Mouse (Mus musculus) kidney, postnatal 10 days (tissue): ENCODE results near the gene Ctbp1.

Source experiments
- DNase-seq: peaks from one replicate; pipeline ENCODE4 v3.0.0; 2021; ENCODE audit warnings: mixed read lengths

The Ctbp1 gene

GRCm38 (mm10) chr5:33274953-33275454 lies at the start of gene Ctbp1:
TSS of gene Ctbp1 (minus strand) at chr5:33274994.
- peak; percentile 97 for DNase-seq

GRCm38 (mm10) chr5:33324491-33324890 lies 49.7 kb upstream of the Ctbp1 start:
- DNase-seq = no peak

DNA sequence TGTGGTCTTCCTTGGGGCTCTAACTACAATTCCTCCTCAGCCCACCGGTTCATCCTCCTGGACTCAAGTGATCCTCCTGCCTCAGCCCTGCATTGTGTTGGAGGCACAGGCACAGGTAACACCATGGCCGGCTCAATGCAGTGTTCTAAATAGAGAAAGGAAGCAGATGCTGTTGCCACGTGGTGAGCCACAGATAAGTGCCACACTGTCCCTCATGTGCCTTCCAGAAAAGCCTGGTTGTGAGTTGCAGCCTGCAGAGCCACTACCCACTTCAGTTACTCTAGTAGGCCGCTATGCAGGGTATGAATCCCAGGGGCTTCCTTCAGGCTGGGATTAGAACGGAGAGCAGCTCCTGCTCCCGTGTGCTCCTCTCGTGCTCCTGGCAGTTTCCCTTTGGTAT lies 37.4 kb upstream of the Ctbp1 start:
- DNase-seq = no peak

- no peak for DNase-seq
Measured at GRCm38 (mm10) chr5:33310704-33311462, 36.1 kb upstream of the Ctbp1 start.

- DNase-seq = no peak
Measured at GRCm38 (mm10) chr5:33301801-33302200, 27.0 kb upstream of the Ctbp1 start.

- peak; percentile 28 for DNase-seq
Measured at GRCm38 (mm10) chr5:33297164-33297563, 22.4 kb upstream of the Ctbp1 start.

- no peak for DNase-seq
Measured at GRCm38 (mm10) chr5:33293796-33294430, 19.1 kb upstream of the Ctbp1 start.

DNA sequence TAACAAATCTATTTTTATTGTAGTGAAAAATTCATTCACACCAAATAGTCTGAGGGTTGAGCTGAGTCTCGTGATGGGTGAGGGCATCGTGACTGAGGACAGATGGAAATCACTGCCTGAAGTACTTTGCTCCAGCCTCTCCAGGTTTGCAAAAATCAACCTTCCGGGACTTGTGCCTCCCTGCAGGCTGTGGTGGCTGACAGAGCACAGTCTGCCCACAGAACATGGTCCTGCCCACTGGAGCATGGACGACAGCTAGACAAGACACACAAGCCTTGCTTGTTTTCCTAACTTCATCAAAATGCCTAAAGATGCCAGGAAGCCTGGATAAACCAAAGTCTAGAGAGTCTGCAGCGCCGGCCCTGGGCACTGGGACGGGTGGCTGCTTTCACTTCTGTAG lies 9.2 kb upstream of the Ctbp1 start:
- peak; percentile 43 for DNase-seq

DNA sequence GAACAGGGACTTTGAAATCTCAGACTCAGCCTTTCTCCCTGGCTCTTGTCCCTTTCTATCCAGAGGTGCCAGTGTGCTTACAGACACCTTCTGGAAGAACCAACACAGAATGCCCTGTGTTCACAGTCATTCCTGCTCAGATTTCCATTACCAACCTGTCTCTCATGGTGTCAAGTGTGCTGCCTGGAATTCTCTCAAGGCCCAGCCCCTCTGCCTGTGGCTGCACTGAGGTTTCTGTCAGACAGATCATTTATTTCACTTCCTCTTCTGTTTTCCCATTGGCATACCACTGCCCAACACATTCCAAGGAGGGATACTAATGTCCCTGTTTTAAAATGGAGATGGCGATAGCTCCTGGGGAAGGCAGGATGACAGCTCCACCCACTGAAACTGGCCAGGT lies 6.6 kb upstream of the Ctbp1 start:
- no peak for DNase-seq

DNA sequence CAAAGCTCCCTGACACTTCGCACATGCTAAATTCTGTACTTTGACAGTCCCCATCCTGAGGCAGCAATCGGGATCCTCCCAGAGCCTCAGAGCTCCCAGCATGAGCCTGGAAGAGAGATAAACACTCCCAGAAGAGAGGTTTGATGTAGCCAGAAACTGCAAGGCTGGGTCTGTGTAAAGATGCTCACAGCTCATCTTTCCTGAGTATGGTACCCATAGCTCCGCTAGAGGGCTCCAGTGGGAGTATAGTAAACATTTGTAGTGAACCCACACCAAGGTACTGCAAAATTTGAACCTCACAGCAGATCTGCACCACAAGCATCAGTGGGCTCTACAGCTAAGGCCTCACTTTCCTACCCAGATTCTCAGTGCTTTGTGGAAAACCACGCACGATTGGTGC lies 4.2 kb upstream of the Ctbp1 start:
- peak; percentile 50 for DNase-seq

GRCm38 (mm10) chr5:33277286-33277685 lies 2.5 kb upstream of the Ctbp1 start:
- no peak for DNase-seq

DNA sequence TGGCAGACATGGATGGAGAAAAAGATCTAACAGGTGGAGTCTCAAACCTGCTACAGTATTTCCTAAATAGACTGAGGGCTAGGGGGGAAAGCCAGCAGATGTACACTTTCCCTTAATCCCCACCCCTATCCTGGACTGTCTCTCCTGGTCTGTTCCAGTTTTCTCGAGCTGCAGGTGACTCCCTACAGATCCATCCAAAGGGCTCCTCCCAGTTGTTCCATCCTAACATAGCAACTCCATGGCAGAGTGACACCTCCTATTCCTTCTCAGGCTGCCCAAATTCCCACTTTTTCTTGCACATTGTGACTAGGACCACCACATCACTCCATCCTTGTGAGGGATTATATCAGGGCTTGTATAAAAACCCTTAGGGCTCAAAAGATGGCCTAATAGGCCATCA lies 960 bp upstream of the Ctbp1 start:
- DNase-seq = no peak

- DNase-seq = peak; percentile 94
Measured at GRCm38 (mm10) chr5:33274085-33274952, 475 bp downstream of the Ctbp1 start.

- DNase-seq = no peak
Measured at GRCm38 (mm10) chr5:33273777-33274084, 1.1 kb downstream of the Ctbp1 start.

GRCm38 (mm10) chr5:33272845-33273776 lies 1.7 kb downstream of the Ctbp1 start:
- no peak for DNase-seq

DNA sequence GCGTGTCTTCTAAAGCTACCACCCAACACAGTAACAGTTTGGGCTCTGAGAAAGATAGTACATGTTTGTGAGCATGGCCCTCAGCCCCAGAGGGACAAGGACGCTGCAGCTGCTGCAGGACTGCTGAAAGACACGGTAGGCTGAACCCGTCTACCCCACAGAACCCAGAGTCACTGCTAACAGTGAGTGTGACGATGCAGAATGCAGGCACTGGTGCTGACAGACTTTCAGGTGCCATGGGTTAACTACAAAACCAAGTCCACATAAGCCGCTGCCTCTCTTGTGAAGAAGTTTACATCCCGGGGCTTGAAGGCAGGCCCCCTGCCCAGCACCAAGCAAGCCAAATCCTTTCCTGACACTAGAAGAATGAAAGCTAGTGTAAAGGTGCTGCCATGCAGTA lies 2.6 kb downstream of the Ctbp1 start:
- no peak for DNase-seq

GRCm38 (mm10) chr5:33270568-33270967 lies 4.2 kb downstream of the Ctbp1 start:
- DNase-seq = peak; percentile 89

GRCm38 (mm10) chr5:33254416-33254815 lies 20.4 kb downstream of the Ctbp1 start:
- DNase-seq = no peak

- DNase-seq = no peak
Measured at GRCm38 (mm10) chr5:33248186-33248585, 26.6 kb downstream of the Ctbp1 start.

GRCm38 (mm10) chr5:33247387-33247786 lies 27.4 kb downstream of the Ctbp1 start:
- peak; percentile 63 for DNase-seq

GRCm38 (mm10) chr5:33245701-33246100 lies 29.1 kb downstream of the Ctbp1 start:
- DNase-seq = peak; percentile 82

GRCm38 (mm10) chr5:33244377-33244920 lies 30.3 kb downstream of the Ctbp1 start:
- no peak for DNase-seq
